In the genomic region with DNA sequence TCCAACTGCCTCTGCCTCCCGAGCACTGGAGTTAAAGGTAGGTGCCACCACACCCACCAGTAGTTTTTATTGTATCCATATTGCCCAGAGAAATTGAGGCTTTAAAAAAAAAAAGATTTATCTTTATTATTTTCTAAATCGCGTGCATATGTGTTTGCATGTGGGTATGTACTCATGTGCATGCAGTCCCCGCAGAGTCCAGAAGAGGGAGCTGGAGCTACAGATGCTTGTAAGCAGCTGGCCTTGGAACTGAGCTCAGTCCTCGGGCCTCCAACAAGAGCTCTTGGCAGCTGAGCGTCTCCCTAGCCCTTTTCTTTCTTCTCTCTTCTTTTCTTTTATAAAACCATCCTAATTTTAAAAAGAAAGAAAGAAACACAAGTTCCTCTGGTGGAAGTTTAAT, we compare ENCODE assay signal across 10 mouse cellular contexts. TPM values are rescaled to one million over a fixed set of nuclear protein-coding genes. Genes with fewer than 3 reads are reported as not detected.
A peak's percentile ranks its signal among the peaks of the same experiment; 100 is the strongest.
DNase-seq lines count a peak whose midpoint lies in the region; ATAC-seq and TF ChIP-seq lines count a peak whose summit lies in the region.
"Had no signal": no experiment of that assay in that cellular context is flagged by ENCODE, and none has a peak within 500 bp of the region (broad histone marks: within the 10 kb centered on the region; RNA-seq: fewer than 3 reads in every experiment).

No protein-coding gene starts in this region.

- peaks cover under 1 to 11% of the 10 kb centered on the region in 2 experiments for H3K36me3 ChIP-seq in CH12.LX (replicated peaks in 1 of 2; ENCODE audit: control insufficient read depth in 1 of 2, insufficient read depth in 1 of 2, low read length in 1 of 2)
- peaks cover 10% of the 10 kb centered on the region for H3K36me3 ChIP-seq in embryonic facial prominence, embryonic 10.5 days (replicated peaks)

- peak; percentile 51 for DNase-seq in CD4-positive, CD25-positive, alpha-beta regulatory T cell, adult 2 months (ENCODE audit: low read depth, low spot score)
- DNase-seq in kidney, postnatal 10 days: peak; percentile 66
- DNase-seq in kidney, adult 11 months: no peak
- peak; percentile 67 for DNase-seq in CH12.LX (ENCODE audit: extremely low read depth)
- peak; percentile 50 for DNase-seq in embryonic facial prominence, embryonic 10.5 days (ENCODE audit: low spot score)
- no peak for DNase-seq in urinary bladder, postnatal 14 days (ENCODE audit: low spot score)
- no peak for DNase-seq in thymus, postnatal 10 days (ENCODE audit: low spot score in 2 of 2)

- WGBS in embryonic facial prominence, embryonic 10.5 days: 87% methylated on average over 6 of the region's 6 CpGs

- peaks cover 13% of the 10 kb centered on the region for H3K9me3 ChIP-seq in CH12.LX (replicated peaks; ENCODE audit: low read length)
- H3K9me3 ChIP-seq in embryonic facial prominence, embryonic 10.5 days: peaks cover 9% of the 10 kb centered on the region; the same call in 1 of the 2 replicates

- no peak overlapping the region for H3K4me2 ChIP-seq in CH12.LX (ENCODE audit: insufficient read depth, low read depth, poor library complexity, severe bottlenecking)

- in situ Hi-C loops in CH12.LX (cut with MboI; ENCODE audit: low pct_ligation_motif_present, low pct_unique_long_range_greater_than_20kb, low sequenced_read_pairs): no loop called here

- no peaks in the 10 kb centered on the region for H3K79me2 ChIP-seq in CH12.LX (replicated peaks; ENCODE audit: control insufficient read depth, extremely low read depth, insufficient read depth, poor library complexity, severe bottlenecking)

- H3K4me1 ChIP-seq in CH12.LX (ENCODE audit: control insufficient read depth in 1 of 2, insufficient read depth in 2 of 2): peaks cover 13 to 29% of the 10 kb centered on the region in 2 experiments
- H3K4me1 ChIP-seq in embryonic facial prominence, embryonic 10.5 days: peaks cover 6% of the 10 kb centered on the region

- H3K9ac ChIP-seq in CH12.LX (ENCODE audit: insufficient read depth, low read depth): no peak overlapping the region

- TF ChIP-seq RAD21 in CH12.LX (IDR thresholded peaks at IDR 0.05; ENCODE audit: low read depth, low read length): peak; percentile 42

- peak; percentile 27 to 64; a peak in 3 of 4 replicates for TF ChIP-seq CTCF in CH12.LX (conservative IDR thresholded peaks at IDR 0.05 in 1 of 2, IDR thresholded peaks at IDR 0.05 in 1 of 2; ENCODE audit: low read depth in 2 of 2, low read length in 2 of 2)

- dilution Hi-C loops in CH12.LX (cut with MboI; ENCODE audit: extremely low pct_ligation_motif_present, extremely low pct_unique_long_range_greater_than_20kb, low sequenced_read_pairs): no loop called here

- no peaks in the 10 kb centered on the region for H3K27me3 ChIP-seq in CH12.LX (replicated peaks)
- 0 out of 2 replicates have a peak, but pooled peaks cover 12% of the 10 kb centered on the region for H3K27me3 ChIP-seq in embryonic facial prominence, embryonic 10.5 days (replicated peaks; ENCODE audit: low read depth, poor library complexity, severe bottlenecking)

- H3K27ac ChIP-seq in CH12.LX (ENCODE audit: insufficient read depth, low read depth): no peak overlapping the region
- no peak overlapping the region for H3K27ac ChIP-seq in embryonic facial prominence, embryonic 10.5 days (replicated peaks)

- no peak for TF ChIP-seq EP300 in CH12.LX (IDR thresholded peaks at IDR 0.05; ENCODE audit: low read length)

- H3K4me3 ChIP-seq in CH12.LX (replicated peaks in 1 of 3; ENCODE audit: low read depth in 2 of 3, low read length in 2 of 3, poor library complexity in 1 of 3): no peak overlapping the region
- H3K4me3 ChIP-seq in embryonic facial prominence, embryonic 10.5 days: no peak overlapping the region
- H3K4me3 ChIP-seq: erythroblast, embryonic 14.5 days had no signal

- no peak for TF ChIP-seq POLR2A in CH12.LX (IDR thresholded peaks at IDR 0.05; ENCODE audit: low read depth, low read length)

- no peak for ATAC-seq in CD4-positive, CD25-positive, alpha-beta regulatory T cell, adult 4 months

TF ChIP-seq in CH12.LX, 34 proteins besides CTCF, POLR2A, EP300 and RAD21:
- TF ChIP-seq ZKSCAN1 (IDR thresholded peaks at IDR 0.05; ENCODE audit: borderline replicate concordance, low read depth, low read length) (no peak), SMC3 (IDR thresholded peaks at IDR 0.05; ENCODE audit: low read depth, low read length) (peak; percentile 55)
TF ChIP-seq in CH12.LX: peak in this region for 1.

RNA-seq across cellular contexts. Expression of gene Tubg1, which starts 12.0 kb away (rescaled TPM):
- 10 to 100 TPM; 24.9 to 34.0 TPM for polyA plus RNA-seq in CD4-positive, CD25-positive, alpha-beta regulatory T cell, adult 4 months (2017; shearing (Covaris generic))
- total RNA-seq in CH12.LX (2012; rRNA removed): 108 and 116 TPM in 2 replicates
- 53.7 and 57.4 TPM in 2 replicates for total RNA-seq in CH12.LX (2014; rRNA removed)
- 182 and 190 TPM in 2 replicates for polyA plus RNA-seq in CH12.LX (2012; ENCODE audit: insufficient read length, low read depth)
- polyA plus RNA-seq in embryonic facial prominence, embryonic 10.5 days (2016; fragmentation: Nextera tagmentation; extraction: Ambion mirVana): 135 and 142 TPM in 2 replicates

RNA-seq across cellular contexts. Expression of gene Retreg3, which starts 12.0 kb away (rescaled TPM):
- polyA plus RNA-seq in CD4-positive, CD25-positive, alpha-beta regulatory T cell, adult 4 months (2017; shearing (Covaris generic)): 10 to 100 TPM; 16.1 to 27.9 TPM
- 46.5 and 48.2 TPM in 2 replicates for total RNA-seq in CH12.LX (2012; rRNA removed)
- total RNA-seq in CH12.LX (2014; rRNA removed): 50.3 and 55.9 TPM in 2 replicates
- polyA plus RNA-seq in CH12.LX (2012; ENCODE audit: insufficient read length, low read depth): 53.6 and 54.3 TPM in 2 replicates
- polyA plus RNA-seq in embryonic facial prominence, embryonic 10.5 days (2016; fragmentation: Nextera tagmentation; extraction: Ambion mirVana): 19.7 and 20.2 TPM in 2 replicates

RNA-seq across cellular contexts. Expression of gene Tubg2, which starts 24.0 kb away (rescaled TPM):
- 1 to 10 TPM; 1.4 to 3.5 TPM for polyA plus RNA-seq in CD4-positive, CD25-positive, alpha-beta regulatory T cell, adult 4 months (2017; shearing (Covaris generic))
- 3.1 and 4.7 TPM in 2 replicates for total RNA-seq in CH12.LX (2012; rRNA removed)
- total RNA-seq in CH12.LX (2014; rRNA removed): 1.2 and 2.1 TPM in 2 replicates
- 8.7 and 10.5 TPM in 2 replicates for polyA plus RNA-seq in CH12.LX (2012; ENCODE audit: insufficient read length, low read depth)
- 4.9 and 5.7 TPM in 2 replicates for polyA plus RNA-seq in embryonic facial prominence, embryonic 10.5 days (2016; fragmentation: Nextera tagmentation; extraction: Ambion mirVana)
- polyA plus RNA-seq: erythroblast, embryonic 14.5 days had no signal

RNA-seq across cellular contexts. Expression of gene Psmc3ip, which starts 36.5 kb away (rescaled TPM):
- 1 to 10 TPM; 8.4 to 9.8 TPM for polyA plus RNA-seq in CD4-positive, CD25-positive, alpha-beta regulatory T cell, adult 4 months (2017; shearing (Covaris generic))
- total RNA-seq in CH12.LX (2012; rRNA removed): 63.7 and 106 TPM in 2 replicates
- 85.9 and 106 TPM in 2 replicates for total RNA-seq in CH12.LX (2014; rRNA removed)
- 89.9 and 114 TPM in 2 replicates for polyA plus RNA-seq in CH12.LX (2012; ENCODE audit: insufficient read length, low read depth)
- 69.5 and 72.3 TPM in 2 replicates for polyA plus RNA-seq in embryonic facial prominence, embryonic 10.5 days (2016; fragmentation: Nextera tagmentation; extraction: Ambion mirVana)

RNA-seq across cellular contexts. Expression of gene Cntnap1, which starts 38.6 kb away (rescaled TPM):
- under 1 TPM in 1 of 2 experiments, not detected in 1; 0.17 TPM for polyA plus RNA-seq in CD4-positive, CD25-positive, alpha-beta regulatory T cell, adult 4 months (2017; shearing (Covaris generic))
- 15.6 and 16.7 TPM in 2 replicates for total RNA-seq in CH12.LX (2012; rRNA removed)
- total RNA-seq in CH12.LX (2014; rRNA removed): 3.6 and 4.4 TPM in 2 replicates
- 17.9 and 19.5 TPM in 2 replicates for polyA plus RNA-seq in CH12.LX (2012; ENCODE audit: insufficient read length, low read depth)
- 0.23 and 0.31 TPM in 2 replicates for polyA plus RNA-seq in embryonic facial prominence, embryonic 10.5 days (2016; fragmentation: Nextera tagmentation; extraction: Ambion mirVana)
- total RNA-seq: neutrophil, adult 5-6 weeks had no signal

Comparison
In these comparisons a context has a peak if more than half of its experiments do, and no peak if none do; other contexts are left out.
1. DNase-seq: peak in CD4-positive, CD25-positive, alpha-beta regulatory T cell, adult 2 months (single experiment), kidney, postnatal 10 days (single experiment), CH12.LX (single experiment) and embryonic facial prominence, embryonic 10.5 days (single experiment); none in kidney, adult 11 months (single experiment), urinary bladder, postnatal 14 days (single experiment) and thymus, postnatal 10 days (0 of 2).